Mouse (Mus musculus) B cell, adult 2 months (primary cell): Measurements from ENCODE around the gene Vmn1r189.
A peak's percentile ranks its signal among the peaks of the same experiment; 100 is the strongest.
"Not testable (repeated sequence)": the region's sequence is repeated elsewhere in the genome, so short reads cannot be mapped to it uniquely, and the experiment has no call there.

ENCODE experiments used
- DNase-seq, 2 experiments: peaks; one replicate each; pipeline ENCODE4 v3.0.0; 2022

Gene Vmn1r189

DNA sequence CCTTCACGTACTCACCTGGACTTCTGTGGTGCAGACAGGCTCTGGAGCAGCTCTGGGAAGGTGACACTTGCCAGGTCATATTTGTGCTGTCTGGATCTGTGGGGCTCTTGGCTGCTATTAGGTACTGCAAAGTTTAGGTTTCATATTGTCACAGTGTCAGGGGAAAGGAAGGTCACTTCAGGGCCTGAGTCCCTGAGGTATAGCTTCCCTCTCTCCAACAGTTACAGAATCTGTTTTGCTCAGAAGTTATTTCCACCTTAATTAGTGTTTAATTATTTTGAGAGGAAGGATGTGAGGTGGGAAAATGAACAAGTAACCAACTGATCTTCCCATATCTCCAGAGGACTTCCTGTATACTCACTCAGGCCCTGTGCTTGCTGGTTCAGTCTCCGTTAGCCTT lies at the start of gene Vmn1r189:
Vmn1r189 (minus strand) TSS at position 101 of the 400 bp plus-strand sequence.
- not testable (repeated sequence) for DNase-seq

DNA sequence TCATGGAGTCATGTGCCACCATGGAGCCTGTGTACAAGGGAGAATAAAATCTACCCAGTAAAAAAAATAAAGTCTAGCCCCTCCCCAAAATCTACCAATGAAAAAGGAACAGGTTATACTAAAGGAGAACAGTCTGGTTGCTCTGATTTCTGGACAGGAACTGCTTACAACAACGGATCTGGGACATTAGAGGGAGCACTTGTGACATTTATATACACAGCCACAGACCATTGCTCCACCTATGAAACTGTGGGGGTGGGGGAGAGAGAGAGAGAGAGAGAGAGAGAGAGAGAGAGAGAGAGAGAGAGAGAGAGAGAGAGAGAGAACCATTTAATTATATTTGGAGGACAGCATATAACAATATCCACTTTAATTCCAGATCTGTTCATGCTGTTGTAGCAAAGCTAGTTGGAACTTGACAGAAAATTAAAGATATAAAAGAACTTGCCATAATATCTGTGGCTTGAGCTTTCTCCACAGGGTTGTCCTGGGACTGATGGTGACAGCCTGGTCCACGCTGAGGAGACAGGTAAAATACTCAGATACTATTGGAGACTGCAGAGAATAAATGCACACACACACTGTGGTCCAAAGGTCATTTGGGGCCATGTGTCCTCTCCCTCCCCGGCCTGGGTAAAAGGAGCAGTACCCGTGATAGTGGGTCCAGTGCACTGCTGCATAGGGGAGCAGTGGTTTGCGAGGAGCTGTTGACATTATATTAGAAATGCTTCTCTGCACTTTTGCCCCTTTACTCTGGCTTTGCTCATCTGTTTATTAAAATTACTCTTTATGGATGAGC lies 31.1 kb upstream of the Vmn1r189 start:
- DNase-seq = not testable (repeated sequence)

GRCm38 (mm10) chr13:22084140-22084539 lies 21.5 kb downstream of the Vmn1r189 start, which contains the start of gene Vmn1r188:
TSS of gene Vmn1r188 (plus strand) at chr13:22084440.
- not testable (repeated sequence) for DNase-seq

- no peak for DNase-seq
Observed at GRCm38 (mm10) chr13:22063468-22063867, 42.2 kb downstream of the Vmn1r189 start.

DNA sequence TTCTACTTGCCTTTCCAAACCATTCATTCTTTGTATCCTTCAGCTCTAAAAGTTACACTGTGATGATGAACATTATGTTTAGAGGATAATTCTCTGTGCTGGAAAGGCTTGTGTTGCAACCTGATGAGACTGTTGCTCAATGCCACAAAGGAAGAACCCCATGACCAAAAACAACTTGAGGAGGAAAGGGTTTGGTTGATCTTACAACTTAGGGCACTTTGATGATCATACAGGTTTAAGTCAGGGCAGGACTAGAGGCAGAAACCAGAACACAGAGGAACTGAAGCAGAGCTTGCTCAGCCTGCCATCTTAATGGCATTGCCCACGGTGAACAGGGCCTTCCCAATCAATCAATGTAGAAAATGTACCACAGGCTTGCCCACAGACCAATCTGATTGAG lies 44.2 kb downstream of the Vmn1r189 start:
- DNase-seq = no peak

GRCm38 (mm10) chr13:22053754-22054153 lies 51.9 kb downstream of the Vmn1r189 start:
- no peak for DNase-seq

- DNase-seq = no peak
Observed at GRCm38 (mm10) chr13:22051523-22051859, 54.1 kb downstream of the Vmn1r189 start.

GRCm38 (mm10) chr13:22050591-22051522 lies 54.8 kb downstream of the Vmn1r189 start:
- peak; percentile 95 to 96 for DNase-seq
